Mouse (Mus musculus) induced T-regulatory cell, adult 2 months (primary cell): Measurements from ENCODE around the gene Tcaf1.

ENCODE experiments used
- DNase-seq: peaks from one replicate; pipeline ENCODE4 v3.0.0-alpha.2; 2012; ENCODE audit warnings: low read depth

The Tcaf1 gene

DNA sequence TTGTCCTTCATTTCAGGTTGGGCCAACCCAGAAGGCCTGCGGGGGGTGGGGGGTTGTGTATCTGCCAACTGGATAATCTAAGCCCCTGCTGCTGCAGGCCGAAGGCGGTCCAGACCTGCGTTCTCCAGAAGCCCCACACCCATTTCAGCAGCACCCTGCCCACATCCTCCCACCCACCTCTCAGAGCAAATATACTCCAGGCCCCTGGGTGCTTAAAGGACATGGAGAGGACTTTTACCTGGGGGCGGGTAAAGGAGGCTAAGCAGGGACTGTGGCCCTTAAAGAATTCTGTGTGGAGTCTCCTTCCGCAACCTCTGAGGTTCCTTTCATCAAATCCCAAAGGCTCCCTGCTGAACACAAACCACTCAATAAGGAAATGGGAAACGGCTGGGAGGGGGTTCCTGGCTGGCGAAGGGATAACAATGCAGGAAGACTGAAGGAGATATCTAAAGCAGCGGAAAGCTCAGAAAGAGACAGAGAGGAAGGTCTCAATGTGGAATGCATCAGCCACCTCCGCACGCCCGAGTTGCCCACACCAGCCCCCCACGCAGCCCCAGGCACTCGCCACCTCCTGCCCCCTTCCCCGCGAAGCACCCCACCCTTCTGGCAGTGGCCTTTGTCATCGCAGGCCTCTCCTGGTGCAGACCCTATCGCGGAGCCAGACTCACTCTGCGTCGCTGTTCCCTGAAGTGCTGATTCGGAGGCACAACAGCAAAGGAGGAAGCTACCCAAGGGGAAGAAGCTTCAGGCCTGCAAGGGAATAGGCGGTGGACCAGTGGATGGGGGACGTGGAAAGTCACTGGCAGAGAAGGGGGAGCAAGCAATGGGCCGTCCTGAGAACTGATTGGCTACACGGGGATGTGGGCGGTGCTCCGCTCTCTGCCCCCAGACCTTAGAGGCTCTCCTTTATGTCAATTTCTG lies at the start of gene Tcaf1:
Gene Tcaf1 (minus strand): TSS at position 798 of the 921 bp plus-strand sequence.
- DNase-seq = no peak

- DNase-seq = no peak
Observed at GRCm38 (mm10) chr6:42756104-42756503, 46.2 kb upstream of the Tcaf1 start, which contains the start of gene Olfr38. Gene Olfr38 (plus strand): TSS chr6:42756404.

DNA sequence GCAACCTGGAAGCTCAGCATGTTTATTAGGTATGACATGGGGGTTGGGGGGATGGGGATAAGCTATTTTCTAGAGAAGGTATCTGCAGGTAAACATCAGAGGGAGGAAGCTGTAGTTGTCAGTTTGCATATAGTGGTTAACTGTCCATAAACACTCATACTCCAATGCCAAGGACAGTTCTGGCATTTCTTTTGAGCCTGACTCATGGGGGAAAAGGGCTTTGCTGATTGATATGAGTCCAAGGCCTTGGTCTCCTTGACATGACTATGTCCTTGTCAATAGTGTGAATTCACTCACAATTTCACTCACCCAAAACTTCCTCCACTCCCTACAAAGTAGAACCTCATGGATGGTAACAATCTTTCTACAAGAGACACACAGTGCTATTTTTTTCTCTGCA lies 38.0 kb upstream of the Tcaf1 start:
- DNase-seq = no peak

GRCm38 (mm10) chr6:42742303-42742702 lies 32.4 kb upstream of the Tcaf1 start:
- DNase-seq = no peak

- DNase-seq = no peak
Observed at GRCm38 (mm10) chr6:42739071-42739470, 29.2 kb upstream of the Tcaf1 start, which contains the start of gene Olfr453. Gene Olfr453 (plus strand): TSS chr6:42739371.

DNA sequence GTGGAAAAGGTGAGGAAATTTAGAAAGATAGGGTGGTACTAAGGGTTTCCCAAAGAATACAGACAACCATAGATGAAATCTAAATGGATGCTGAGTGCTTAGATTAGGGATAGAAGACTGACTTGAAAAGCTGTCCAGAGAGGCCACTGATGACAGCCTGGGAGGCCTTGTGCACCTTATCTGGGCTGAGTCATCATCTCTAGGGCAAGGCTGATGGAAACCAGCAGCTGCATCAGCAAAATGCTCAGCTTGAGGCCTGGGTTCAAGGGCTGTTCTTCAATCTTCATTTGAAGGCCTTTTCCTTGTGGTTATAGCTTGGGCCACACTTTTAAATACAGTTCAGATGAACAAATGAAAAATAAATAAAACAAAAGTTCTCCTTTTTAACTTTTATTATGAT lies 8.1 kb upstream of the Tcaf1 start:
- no peak for DNase-seq

DNA sequence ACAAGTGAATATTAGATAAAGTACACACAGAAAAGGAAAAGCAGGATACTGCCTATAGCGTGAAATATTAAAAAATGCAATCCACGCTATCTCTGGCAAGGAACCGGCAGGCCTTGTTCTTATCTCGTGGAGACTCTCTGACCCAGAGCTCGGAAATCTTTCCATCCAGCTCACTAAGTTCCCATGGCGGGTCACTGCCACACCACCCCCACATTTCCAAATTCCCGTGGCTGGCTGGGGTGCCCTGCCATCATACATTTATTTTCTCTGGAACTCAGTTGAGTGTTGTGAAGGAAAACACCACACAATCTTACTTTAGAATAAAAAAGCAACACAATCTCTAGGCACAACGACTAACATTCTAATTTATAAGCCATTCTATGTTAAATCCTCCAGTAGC lies 4.8 kb upstream of the Tcaf1 start:
- DNase-seq = no peak

DNA sequence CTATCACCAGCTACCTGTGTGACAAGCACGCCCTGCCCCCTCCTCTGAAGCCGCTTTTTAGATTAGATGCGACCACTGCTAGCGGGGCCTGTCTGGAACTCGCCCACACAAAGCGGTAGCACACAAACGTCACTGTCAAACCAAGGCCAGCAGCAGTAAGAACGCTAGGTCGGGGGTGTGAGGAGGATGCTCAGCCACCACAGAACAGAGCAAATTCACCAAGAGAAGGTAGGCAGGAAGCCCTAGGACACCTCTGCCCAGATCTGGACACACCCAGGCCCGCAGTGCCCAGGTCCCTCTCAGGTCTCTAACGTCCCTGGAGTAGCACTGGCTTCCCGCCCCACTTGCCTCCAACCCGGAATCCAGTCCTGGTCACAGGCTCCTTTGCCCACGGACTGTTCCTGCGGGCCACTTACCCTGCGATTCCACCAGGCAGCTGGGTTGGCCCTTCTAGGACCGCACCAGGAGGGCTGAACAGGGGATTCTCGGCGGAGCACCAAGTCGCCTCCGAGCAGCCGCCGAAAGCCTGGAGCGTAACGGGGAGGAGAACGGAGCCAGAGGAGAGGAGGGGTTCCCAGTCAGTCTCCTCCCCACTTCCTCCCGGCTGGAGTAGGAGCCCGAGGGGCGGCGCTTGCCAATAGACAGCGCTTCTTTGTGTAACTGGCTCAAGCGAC lies 17.2 kb downstream of the Tcaf1 start:
- no peak for DNase-seq

DNA sequence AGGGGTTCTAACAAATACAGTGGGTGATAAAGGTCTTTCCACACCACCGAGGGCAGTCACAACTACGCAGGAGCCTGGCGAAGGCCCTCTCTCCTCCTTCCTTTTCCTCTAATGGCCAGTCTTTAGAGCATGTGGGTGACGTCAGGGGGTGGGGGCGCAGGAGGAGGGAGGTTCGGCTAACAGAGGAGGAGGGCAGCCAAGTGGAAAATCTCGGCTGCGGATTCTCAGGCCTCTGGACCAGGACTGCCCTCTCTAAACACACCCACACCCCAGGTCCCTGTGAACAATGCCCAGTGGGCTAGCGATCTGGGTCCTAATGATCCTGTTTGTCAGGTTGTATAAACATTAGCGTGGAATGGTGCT lies 17.8 kb downstream of the Tcaf1 start:
- no peak for DNase-seq

DNA sequence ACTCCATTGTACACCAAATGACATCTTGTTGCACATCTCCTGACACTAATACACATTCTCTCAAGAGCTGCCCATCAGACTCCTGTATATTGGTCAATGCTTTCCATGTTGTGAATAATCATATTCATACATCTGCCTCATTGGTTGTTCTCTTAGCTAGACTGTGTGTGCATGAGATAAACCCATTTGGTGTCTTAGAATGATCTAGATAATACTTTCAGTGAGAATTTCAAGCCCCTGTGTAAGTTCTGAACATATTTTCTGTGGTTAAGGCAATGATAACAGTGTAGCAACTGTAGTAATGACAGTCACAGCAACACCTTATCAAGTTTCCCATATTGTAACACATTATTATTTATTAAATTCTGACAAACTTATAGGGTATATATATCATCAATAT lies 20.1 kb downstream of the Tcaf1 start:
- no peak for DNase-seq

DNA sequence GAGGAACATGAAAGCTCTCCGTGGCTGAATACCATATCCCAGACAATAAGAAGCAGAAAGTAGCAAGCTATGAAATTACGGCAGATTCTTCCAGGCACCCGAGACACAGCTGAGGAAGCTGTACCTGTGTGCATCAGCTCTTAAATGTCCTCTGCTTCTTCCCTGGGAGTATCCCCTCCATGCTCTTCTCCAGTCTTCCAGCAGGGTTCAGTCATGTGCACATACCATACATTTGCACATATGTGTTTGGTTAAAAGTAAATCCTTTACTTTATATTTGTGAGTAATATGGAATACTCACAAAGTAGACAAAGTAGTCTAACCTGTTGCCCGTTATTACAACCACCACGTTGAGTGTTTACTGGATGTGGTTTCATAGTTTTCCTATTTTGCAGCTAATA lies 22.0 kb downstream of the Tcaf1 start:
- DNase-seq = no peak

DNA sequence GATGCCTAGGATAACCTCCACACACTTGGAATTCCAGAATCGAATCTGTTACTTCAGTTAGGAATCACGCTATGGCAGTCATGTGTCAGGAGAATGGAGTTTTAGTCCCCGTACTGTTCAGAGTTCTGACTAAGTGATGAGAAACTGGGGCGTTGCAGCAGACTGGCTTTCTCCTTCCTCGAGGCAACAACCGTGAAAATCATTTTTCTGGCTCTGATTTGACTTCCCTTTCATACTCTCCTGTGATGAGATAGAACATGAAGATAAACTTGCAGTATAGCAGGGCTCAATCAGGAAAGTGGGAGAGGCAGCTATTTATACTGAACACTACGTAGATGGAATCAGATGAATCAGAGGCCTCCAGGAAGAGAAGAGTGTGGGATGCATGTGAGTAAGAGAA lies 29.8 kb downstream of the Tcaf1 start:
- DNase-seq = no peak

DNA sequence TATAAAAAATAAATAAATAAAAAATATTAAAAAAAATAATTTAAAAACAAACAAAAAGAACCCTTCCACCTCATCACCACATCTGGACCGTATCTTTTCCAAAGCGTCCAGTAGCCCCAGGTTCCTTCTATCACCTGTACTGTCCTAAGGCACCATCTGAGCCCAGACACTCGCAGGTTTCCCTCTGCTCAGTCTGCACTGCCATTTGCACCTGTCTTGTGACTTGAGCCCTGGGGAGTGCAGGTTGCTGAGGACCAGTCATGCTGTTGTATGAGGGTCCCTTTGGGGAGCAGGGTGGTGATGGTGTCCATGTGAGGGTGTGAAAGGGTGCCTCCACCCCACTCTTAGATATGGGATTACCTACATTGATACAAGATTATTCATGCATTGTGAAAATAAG lies 33.9 kb downstream of the Tcaf1 start:
- DNase-seq = no peak

DNA sequence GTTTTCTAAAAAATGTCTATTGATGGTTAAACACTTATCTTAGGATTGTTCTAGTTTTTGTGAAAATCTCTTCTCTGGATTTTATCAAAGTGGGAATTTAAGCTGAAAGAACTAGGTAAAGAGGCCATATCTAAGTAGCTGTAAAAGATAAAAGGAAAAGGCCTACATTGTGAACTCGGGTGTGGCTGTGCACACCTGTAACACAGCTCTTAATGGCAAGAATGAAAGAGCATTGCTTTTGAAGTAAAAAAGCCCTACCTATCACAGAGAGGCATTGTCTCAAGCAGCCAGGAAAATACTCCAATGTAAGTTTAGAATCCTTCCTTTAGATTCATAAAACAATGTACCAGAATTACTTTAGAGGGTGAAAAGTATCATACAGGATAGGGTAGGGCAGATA lies 38.1 kb downstream of the Tcaf1 start:
- no peak for DNase-seq

- no peak for DNase-seq
Observed at GRCm38 (mm10) chr6:42667722-42668121, 42.2 kb downstream of the Tcaf1 start.

GRCm38 (mm10) chr6:42661739-42662138 lies 48.1 kb downstream of the Tcaf1 start:
- no peak for DNase-seq

- DNase-seq = peak; percentile 15
Observed at GRCm38 (mm10) chr6:42644912-42645549, 64.9 kb downstream of the Tcaf1 start, which contains the start of gene Tcaf2. Gene Tcaf2 (minus strand): TSS chr6:42645254.

GRCm38 (mm10) chr6:42634393-42634792 lies 75.5 kb downstream of the Tcaf1 start:
- no peak for DNase-seq

- DNase-seq = no peak
Observed at GRCm38 (mm10) chr6:42631395-42631794, 78.5 kb downstream of the Tcaf1 start.
